Mouse (Mus musculus): ENCODE results near the gene Cxcl2.

Cxcl2 gene

DNA sequence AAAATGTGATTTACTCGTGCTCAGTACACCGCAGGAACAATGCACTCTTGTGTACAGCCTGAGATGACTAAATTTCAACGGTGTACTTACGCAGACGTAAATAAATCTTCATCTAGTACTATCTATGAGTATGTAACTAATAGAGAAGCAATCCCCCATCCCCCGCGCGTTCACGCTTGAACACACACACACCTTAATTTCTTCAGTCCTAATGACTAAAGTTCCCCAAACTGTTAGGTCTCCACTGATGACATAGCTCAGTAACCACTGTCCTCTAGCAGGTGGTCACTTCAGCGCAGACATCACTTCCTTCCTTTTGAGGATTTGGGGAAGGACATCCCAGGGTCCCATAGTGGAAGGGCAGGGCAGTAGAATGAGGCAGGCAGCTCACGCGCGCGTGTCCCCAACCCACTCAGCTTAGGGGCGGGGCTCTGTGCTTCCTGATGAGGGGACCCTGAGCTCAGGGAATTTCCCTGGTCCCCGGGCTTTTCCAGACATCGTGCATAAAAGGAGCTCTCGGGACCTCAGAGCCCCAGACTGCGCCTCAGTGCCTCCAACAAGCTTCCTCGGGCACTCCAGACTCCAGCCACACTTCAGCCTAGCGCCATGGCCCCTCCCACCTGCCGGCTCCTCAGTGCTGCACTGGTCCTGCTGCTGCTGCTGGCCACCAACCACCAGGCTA lies at the start of gene Cxcl2:
TSS of gene Cxcl2 (plus strand) at position 533 of the 682 bp plus-strand sequence.
- no peak for DNase-seq (ENCODE audit: low read depth, low spot score)

GRCm38 (mm10) chr5:90855308-90856230 lies 48.1 kb upstream of the Cxcl2 start:
- no peak for DNase-seq (ENCODE audit: low read depth, low spot score)

DNA sequence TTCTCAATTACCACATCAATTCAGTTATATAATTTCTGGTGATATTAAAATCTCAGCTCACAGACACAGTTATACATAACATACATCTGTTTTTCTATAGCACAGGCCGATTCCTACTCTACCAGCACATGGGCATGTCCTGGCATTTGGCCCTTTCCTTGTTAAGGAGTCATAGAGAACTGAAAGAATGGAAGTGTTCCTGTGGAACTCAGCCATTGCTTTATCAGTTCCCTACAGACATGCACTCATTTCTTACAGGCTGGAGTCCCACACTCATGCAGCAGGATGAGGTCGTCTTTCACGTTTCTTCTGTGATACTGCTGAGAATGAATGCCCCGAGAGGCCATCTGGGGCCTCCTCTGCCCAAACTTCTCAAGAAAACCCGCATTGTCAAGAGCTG lies 46.2 kb upstream of the Cxcl2 start:
- DNase-seq (ENCODE audit: low read depth, low spot score) = no peak

DNA sequence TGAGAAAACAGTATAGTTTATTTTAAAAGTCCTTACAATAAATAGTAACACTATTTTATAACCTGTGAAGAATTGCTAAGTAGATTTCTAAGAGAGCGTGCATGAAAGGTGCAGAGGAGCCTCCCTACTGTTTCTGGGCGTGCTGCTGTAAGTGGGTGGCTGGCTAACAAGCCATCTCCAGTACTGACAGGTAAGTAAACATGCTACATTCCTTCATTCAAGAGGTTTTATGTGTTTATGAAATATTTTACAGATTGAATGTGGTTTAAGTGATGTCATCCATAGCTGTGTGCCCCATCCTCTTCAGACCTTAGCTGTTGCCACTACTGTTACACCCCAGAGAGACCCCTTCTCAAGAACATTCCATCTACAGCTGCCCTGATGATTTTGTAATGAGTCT lies 45.2 kb upstream of the Cxcl2 start:
- no peak for DNase-seq (ENCODE audit: low read depth, low spot score)

GRCm38 (mm10) chr5:90859031-90859430 lies 44.6 kb upstream of the Cxcl2 start:
- DNase-seq (ENCODE audit: low read depth, low spot score) = no peak

- no peak for DNase-seq (ENCODE audit: low read depth, low spot score)
Measured at GRCm38 (mm10) chr5:90861876-90862375, 41.7 kb upstream of the Cxcl2 start.

- DNase-seq (ENCODE audit: low read depth, low spot score) = no peak
Measured at GRCm38 (mm10) chr5:90866770-90867169, 36.9 kb upstream of the Cxcl2 start.

GRCm38 (mm10) chr5:90872377-90872776 lies 31.3 kb upstream of the Cxcl2 start:
- no peak for DNase-seq (ENCODE audit: low read depth, low spot score)

GRCm38 (mm10) chr5:90876045-90876444 lies 27.6 kb upstream of the Cxcl2 start:
- DNase-seq (ENCODE audit: low read depth, low spot score) = no peak

- DNase-seq (ENCODE audit: low read depth, low spot score) = no peak
Measured at GRCm38 (mm10) chr5:90876471-90877172, 27.0 kb upstream of the Cxcl2 start.

DNA sequence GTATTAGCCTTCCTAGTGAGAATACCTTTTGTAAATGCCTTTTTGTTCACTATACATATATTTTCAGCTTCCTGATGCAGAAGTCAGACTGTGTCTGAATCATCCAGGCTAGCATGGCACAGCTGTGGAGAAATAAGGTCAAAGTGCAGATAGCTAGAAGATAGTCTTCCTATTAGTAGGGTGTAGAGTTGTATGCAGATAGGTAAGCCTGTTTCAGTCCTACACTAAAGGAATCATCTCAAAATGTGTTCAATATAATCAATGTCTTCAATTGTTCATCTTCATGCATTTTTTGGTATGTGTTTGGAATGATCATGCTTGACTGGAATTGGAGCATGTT lies 26.5 kb upstream of the Cxcl2 start:
- no peak for DNase-seq (ENCODE audit: low read depth, low spot score)

DNA sequence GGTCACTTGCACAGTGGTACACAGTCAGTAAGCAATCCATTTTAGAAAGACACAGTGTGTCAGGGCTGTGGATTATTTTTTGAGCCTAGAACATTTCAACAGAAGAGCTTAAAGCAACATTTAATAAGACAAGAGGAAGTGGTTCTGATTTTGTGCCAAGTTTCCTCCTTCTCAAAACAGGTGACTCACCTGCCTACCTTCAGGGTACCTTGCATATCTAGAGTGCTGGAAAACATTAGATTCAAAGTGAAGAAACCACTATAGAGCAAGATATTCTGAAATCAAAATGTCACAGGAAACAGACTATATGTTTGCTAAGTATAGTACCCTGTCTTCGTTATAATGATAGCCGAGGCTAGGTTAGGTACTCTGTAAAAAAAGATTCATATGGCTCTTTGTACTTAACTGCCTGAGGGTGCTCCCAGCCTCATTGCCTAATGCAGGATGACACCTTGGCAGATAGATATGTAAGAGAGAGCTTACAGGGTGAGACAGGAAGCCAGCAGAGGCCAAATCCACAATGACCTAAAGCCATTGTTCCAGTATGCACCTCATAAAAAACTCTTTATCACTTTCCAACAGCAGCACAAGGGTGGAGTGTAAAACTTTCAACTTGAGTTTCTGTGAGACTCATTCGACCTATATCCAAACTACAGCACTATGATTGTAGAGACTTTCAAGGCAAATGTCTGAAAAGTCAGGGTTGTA lies 24.2 kb upstream of the Cxcl2 start:
- no peak for DNase-seq (ENCODE audit: low read depth, low spot score)

DNA sequence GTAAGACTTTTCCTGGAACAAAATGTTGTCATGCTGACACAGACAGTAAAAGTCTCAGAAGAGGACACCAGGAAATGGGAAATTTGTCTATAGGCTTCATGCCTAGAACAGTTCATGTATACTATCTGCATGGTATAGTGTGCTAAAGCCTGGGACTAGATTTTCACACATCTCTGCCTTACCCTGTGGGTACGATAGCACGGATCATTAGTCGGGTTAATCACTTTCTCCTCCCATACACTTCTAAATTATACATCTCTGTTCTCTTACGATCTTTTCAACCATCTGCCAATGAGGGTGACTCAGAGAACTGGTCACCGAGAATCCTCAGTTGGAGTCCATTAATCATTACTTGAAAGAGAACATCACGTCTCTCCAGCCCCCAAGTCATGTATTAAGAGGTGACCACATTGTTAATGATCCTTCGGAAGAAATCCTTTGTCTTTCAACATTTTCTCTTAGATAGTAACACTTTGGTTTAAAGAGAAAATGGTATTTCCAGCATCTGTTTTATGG lies 23.3 kb upstream of the Cxcl2 start:
- DNase-seq (ENCODE audit: low read depth, low spot score) = no peak

DNA sequence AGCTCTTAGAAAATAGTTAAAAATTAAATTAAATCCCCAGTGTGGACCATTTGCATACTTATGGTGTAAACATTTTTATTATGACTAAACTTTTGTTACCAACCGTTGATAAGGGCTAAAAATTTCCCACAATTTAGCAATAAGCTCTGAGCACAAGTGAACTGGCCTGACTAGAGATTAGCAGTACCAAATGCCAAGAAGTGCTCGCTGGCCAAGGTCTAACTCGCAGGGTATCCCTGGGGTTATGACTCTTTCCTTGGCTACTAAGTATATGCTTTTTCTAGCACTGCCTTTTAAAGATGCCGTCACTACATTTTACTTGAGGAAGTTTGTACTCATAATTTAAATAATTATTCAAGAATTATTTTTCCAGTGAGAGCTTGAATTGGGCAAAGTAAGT lies 22.6 kb upstream of the Cxcl2 start:
- no peak for DNase-seq (ENCODE audit: low read depth, low spot score)

DNA sequence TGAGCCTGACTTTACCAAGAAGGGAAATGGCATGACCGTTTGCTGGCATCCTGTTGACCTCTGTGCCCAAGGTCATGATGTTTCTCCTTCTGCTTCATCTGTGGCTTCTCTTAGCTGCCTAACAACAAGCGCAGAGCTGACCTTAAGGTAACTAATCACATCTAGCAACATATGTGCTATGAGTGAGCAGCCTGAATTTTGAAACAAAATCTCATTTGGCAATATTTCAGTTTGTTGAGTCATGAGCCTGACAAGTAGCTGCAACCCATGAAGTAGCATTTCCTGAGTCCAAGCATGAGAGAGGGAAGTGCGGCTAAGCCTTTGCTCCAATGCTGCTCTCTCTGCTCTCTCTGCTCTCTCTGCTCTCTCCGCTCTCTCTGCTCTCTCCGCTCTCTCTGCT lies 22.0 kb upstream of the Cxcl2 start:
- no peak for DNase-seq (ENCODE audit: low read depth, low spot score)

DNA sequence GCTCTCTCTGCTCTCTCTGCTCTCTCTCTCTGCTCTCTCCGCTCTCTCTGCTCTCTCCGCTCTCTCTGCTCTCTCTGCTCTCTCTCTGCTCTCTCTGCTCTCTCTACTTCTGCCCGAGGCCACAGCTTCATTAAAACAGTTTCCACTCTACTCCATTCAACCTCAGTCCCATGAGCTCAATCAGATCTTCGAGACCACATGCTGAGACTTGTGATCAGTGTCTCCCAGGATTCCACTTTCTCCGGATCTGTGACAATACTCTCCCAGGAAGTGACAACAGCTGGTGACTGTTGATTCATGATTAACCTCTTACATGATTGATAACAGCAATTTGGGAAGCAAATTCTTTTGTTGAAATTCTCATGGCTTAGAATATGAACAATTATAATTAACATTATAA lies 21.5 kb upstream of the Cxcl2 start:
- no peak for DNase-seq (ENCODE audit: low read depth, low spot score)

DNA sequence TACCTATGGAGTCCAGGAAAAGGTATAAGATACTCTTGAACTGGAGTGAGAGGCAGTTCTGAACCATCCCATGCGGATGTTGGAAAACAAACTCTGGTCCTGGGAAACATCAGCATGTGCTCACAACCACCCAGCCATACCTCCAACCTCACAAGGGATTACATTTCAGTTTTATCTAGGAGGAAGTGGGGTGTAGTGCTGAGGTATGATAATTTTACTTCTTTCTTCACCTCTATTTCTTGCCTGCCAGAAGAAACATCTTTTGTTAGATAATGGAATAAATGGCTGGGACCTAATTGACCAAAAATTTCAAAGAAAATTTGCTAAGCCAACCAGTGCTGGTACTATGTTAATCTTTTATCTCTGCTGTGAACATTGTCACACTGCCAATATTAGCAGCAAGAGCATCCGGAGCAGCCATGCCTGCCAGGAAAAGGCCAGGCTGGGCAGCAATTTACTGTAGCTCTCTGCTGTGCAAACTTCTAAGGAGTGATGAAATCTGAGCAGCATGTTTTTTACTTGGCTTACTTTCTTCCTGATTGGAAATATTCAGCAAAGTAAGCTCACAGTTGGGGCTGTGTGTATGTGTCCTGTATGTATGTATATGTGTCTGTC lies 18.9 kb upstream of the Cxcl2 start:
- no peak for DNase-seq (ENCODE audit: low read depth, low spot score)

GRCm38 (mm10) chr5:90888661-90889060 lies 15.0 kb upstream of the Cxcl2 start:
- no peak for DNase-seq (ENCODE audit: low read depth, low spot score)

DNA sequence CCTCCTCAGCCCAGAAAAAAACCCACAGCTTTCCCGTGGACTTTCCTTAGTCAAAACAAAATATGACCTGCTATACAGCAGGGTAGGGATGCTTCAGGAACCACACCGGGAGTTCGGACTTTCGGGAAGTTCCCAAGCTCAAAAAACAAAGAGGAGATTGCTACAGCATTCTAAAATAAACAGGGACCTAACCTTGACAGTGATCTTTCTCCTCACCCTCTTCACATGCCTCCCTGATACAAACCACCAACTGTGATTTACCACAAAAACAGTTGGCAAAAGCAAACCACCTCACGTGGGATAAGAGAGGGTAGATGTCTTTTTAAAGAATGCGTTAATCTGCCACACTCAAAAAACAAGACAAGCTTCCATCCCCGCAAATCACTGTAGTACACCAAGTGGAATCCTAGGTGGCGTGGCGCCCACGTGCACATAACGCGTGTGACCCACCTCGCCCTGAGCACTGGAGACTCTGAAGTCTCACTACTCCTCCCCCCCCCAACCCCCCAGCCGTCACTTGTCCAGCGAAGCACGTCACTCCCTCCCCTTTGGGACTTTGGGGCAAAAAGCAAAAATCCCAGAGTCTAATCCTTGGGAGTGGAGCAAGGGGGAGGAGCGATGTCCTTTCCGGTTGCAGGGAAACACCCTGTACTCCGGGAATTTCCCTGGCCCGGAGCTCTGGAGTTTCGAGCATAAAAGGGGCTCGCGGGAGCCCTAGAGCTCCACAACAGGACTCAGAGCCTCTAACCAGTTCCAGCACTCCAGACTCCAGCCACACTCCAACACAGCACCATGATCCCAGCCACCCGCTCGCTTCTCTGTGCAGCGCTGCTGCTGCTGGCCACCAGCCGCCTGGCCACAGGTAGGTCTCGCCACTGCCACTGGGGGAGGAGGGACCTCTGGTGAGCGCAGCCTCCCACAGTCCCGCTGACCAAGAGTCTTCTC lies 12.9 kb upstream of the Cxcl2 start, which contains the start of gene Cxcl1:
TSS of gene Cxcl1 (plus strand) at position 723 of the 945 bp plus-strand sequence.
- no peak for DNase-seq (ENCODE audit: low read depth, low spot score)

DNA sequence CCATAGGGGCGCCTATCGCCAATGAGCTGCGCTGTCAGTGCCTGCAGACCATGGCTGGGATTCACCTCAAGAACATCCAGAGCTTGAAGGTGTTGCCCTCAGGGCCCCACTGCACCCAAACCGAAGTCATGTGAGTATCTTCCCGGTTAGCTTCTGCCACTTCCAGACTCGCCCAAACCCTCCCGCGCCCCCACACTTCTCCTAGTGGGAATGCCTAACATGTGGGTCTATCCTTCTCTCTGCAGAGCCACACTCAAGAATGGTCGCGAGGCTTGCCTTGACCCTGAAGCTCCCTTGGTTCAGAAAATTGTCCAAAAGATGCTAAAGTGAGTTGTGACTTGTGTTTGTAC lies 12.2 kb upstream of the Cxcl2 start:
- no peak for DNase-seq (ENCODE audit: low read depth, low spot score)
